Mouse (Mus musculus) C2C12 (cell line): ENCODE measurements around the gene Prdm10.

Source experiments
- CEBPB ChIP-seq: IDR thresholded peaks from one replicate; pipeline ENCODE4 v1.6.1; 2011; ENCODE audit warnings: low read depth, mild to moderate bottlenecking, control low read depth, moderate library complexity
- CTCF ChIP-seq: IDR thresholded peaks from one replicate; pipeline ENCODE4 v1.5.1; 2011; ENCODE audit not compliant: control insufficient read depth, insufficient read depth, insufficient read length
- FOSL1 ChIP-seq: IDR thresholded peaks from one replicate; pipeline ENCODE4 v1.8.0; 2011; ENCODE audit warnings: mild to moderate bottlenecking, low read length; ENCODE audit not compliant: poor library complexity, insufficient read depth, severe bottlenecking
- MAX ChIP-seq: IDR thresholded peaks from one replicate; pipeline ENCODE4 v1.6.1; 2011; ENCODE audit warnings: mild to moderate bottlenecking, control low read depth
- MYOD1 ChIP-seq: IDR thresholded peaks from one replicate; pipeline ENCODE4 v1.6.1; 2011; ENCODE audit warnings: low read depth; ENCODE audit not compliant: control insufficient read depth, insufficient read length
- USF1 ChIP-seq: IDR thresholded peaks from one replicate; pipeline ENCODE4 v1.6.1; 2011; ENCODE audit warnings: low read depth, mild to moderate bottlenecking, control low read depth, moderate library complexity

DNA sequence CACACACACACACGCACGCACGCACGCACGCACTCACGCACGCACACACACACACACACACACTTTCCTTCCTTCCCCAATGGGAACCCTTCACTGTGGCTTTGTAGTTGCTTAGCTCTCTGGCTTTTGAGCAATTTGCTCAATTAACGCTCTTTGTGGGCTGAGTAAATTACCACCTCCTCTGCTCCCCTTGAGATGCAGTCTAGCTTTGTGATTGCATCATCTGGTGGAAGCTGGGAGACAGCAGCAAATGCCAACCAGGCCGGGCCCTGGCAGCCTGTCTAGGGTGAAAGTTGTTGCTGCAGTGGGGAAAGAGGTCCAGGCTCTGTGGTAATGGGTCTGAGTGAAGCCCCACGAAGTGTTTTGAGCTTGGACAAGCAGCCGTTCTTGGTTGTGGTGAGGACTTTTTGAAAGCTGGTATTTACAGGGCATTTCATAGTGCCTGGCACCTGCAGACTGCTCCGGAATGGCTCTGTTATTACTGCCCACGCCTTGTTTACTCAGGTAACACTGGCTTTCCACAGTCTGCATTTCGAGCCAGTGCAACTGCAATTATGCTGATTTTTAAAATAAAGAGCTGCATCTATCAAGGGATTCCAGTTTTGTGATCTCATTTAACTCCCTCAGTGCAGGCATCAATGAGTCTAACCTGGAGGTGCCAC lies 10.0 kb downstream of the Prdm10 start:
- TF ChIP-seq CTCF (no peak), MYOD1 (no peak), CEBPB (no peak), USF1 (no peak), MAX (no peak), FOSL1 (no peak)
